In genomic region chr10:52274001-52274909, GRCm38 (mm10) we compare ENCODE assay signal across 10 mouse cellular contexts. TPM values are rescaled to one million over a fixed set of nuclear protein-coding genes. Genes with fewer than 3 reads are reported as not detected.
DNase-seq lines count a peak whose midpoint lies in the region; ATAC-seq lines count a peak whose summit lies in the region.
"Had no signal": no experiment of that assay in that cellular context is flagged by ENCODE, and none has a peak within 500 bp of the region (broad histone marks: within the 10 kb centered on the region; RNA-seq: fewer than 3 reads in every experiment).

No protein-coding gene starts in this region.

- H3K4me3 ChIP-seq in forebrain, embryonic 12.5 days (replicated peaks): no peak overlapping the region
- no peak overlapping the region for H3K4me3 ChIP-seq in neural tube, embryonic 12.5 days

- no peaks in the 10 kb centered on the region for H3K9me3 ChIP-seq in forebrain, embryonic 12.5 days
- no peaks in the 10 kb centered on the region for H3K9me3 ChIP-seq in neural tube, embryonic 12.5 days
- H3K9me3 ChIP-seq: G1E had no signal

- no peaks in the 10 kb centered on the region; the same call in 1 of the 2 replicates for H3K36me3 ChIP-seq in forebrain, embryonic 12.5 days (replicated peaks)
- H3K36me3 ChIP-seq in neural tube, embryonic 12.5 days: no peaks in the 10 kb centered on the region
- H3K36me3 ChIP-seq: G1E had no signal

- no peak overlapping the region for H3K4me2 ChIP-seq in forebrain, embryonic 12.5 days
- peak overlapping the region; percentile 28 for H3K4me2 ChIP-seq in neural tube, embryonic 12.5 days (replicated peaks)

- intact Hi-C loops in heart, postnatal 10 days (cut with DNase I): no loop called here

- no peak overlapping the region for H3K9ac ChIP-seq in forebrain, embryonic 12.5 days
- no peak overlapping the region for H3K9ac ChIP-seq in neural tube, embryonic 12.5 days
- H3K9ac ChIP-seq: liver, embryonic 14.5 days had no signal

- peak overlapping the region; percentile 63; the same call in 1 of the 2 replicates for H3K27ac ChIP-seq in forebrain, embryonic 12.5 days
- H3K27ac ChIP-seq in neural tube, embryonic 12.5 days: peak overlapping the region; percentile 38; the same call in 1 of the 2 replicates
- H3K27ac ChIP-seq: liver, embryonic 14.5 days had no signal

- H3K4me1 ChIP-seq in forebrain, embryonic 12.5 days: peaks cover 27% of the 10 kb centered on the region
- H3K4me1 ChIP-seq in neural tube, embryonic 12.5 days: peaks cover 21% of the 10 kb centered on the region

- WGBS in forebrain, embryonic 12.5 days: 4% methylated on average over 8 of the region's 8 CpGs
- WGBS in neural tube, embryonic 12.5 days: 12% methylated on average over 8 of the region's 8 CpGs

- H3K27me3 ChIP-seq in forebrain, embryonic 12.5 days: no peaks in the 10 kb centered on the region; the same call in 1 of the 2 replicates
- no peaks in the 10 kb centered on the region for H3K27me3 ChIP-seq in neural tube, embryonic 12.5 days (replicated peaks)

- DNase-seq in heart, adult 11 months: peak; percentile 83
- DNase-seq in heart, postnatal 10 days: no peak
- peak; percentile 12 for DNase-seq in lung, postnatal 10 days
- DNase-seq in lung, postnatal 14 days: no peak
- DNase-seq in retina, postnatal 1 day: no peak
- DNase-seq in left cerebral cortex, adult 8-10 months (ENCODE audit: low spot score in 2 of 2): no peak

- ATAC-seq in forebrain, embryonic 12.5 days (ENCODE audit: low FRiP score): peak; percentile 68; the same call in 1 of the 2 replicates
- peak; percentile 89 for ATAC-seq in neural tube, embryonic 12.5 days (ENCODE audit: low FRiP score, low read depth)

RNA-seq across cellular contexts. Expression of gene Dcbld1, which starts 40.8 kb away (rescaled TPM):
- total RNA-seq in heart, postnatal 10 days (2021): 1 to 10 TPM; 8.6 TPM
- polyA plus RNA-seq in forebrain, embryonic 12.5 days (2016; fragmentation: Nextera tagmentation; extraction: Ambion mirVana): 24.5 and 30.7 TPM in 2 replicates
- polyA plus RNA-seq in neural tube, embryonic 12.5 days (2016; fragmentation: Nextera tagmentation; extraction: Ambion mirVana): 35.0 and 42.0 TPM in 2 replicates
- 1 to 10 TPM; 6.4 to 8.4 (median 7.3) TPM for total RNA-seq in left cerebral cortex, adult 8-10 months (2022)
- polyA plus RNA-seq: G1E had no signal

Comparison
In these comparisons a context has a peak if more than half of its experiments do, and no peak if none do; other contexts are left out.
1. DNase-seq: peak in heart, adult 11 months (single experiment) and lung, postnatal 10 days (single experiment); none in heart, postnatal 10 days (0 of 2), lung, postnatal 14 days (single experiment), retina, postnatal 1 day (single experiment) and left cerebral cortex, adult 8-10 months (0 of 2).